Mouse (Mus musculus) adrenal gland, adult 8-10 months (tissue): ENCODE data around the gene Acox1. TPM values are rescaled to one million over a fixed set of nuclear protein-coding genes. Genes with fewer than 3 reads are reported as not detected.

Experiments used
- DNase-seq: peaks from one replicate; pipeline ENCODE4 v3.0.0; 2022
- total RNA-seq, 4 experiments: library from RNA; stranded (reverse); gene quantifications; 2 replicates each; pipeline ENCODE4 v1.2.4; 2022

Acox1 gene
- total RNA-seq, 4 experiments from 2014 or later = 158 to 197 (median 185) TPM

DNA sequence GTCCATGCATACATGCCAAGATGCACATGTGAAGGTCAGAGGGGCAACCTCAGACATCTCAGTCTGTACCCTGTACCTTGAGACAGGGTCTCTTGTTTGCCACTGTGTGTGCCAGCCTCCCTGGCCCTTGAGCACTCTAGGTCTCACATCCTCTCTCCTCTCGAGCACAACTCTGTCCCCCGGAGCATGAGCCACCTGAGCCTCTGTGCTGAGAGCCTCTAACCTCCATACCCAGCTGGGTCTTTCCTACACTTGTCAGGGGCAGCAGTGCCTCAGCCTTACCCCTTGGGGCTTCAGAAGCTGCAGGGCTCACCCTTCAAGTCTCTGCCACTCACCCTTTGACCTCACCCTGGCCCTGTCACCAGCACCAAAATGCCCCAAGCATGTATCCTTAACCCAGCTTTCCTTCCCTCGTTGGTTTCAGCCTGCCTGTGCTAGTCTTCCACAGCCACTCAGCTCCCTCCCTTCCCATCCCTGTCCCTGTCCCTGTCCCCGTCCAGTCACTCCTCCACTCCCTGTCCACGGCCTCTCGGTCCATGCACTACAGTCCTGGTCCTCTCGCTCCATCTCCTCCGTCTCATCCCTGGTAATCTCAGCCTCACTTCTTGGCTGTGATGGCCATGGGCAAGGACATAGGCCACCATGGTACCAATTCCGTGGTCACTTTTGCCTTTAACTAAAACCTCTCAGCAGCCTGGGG is 69.6 kb downstream of the Acox1 start:
- DNase-seq = no peak

DNA sequence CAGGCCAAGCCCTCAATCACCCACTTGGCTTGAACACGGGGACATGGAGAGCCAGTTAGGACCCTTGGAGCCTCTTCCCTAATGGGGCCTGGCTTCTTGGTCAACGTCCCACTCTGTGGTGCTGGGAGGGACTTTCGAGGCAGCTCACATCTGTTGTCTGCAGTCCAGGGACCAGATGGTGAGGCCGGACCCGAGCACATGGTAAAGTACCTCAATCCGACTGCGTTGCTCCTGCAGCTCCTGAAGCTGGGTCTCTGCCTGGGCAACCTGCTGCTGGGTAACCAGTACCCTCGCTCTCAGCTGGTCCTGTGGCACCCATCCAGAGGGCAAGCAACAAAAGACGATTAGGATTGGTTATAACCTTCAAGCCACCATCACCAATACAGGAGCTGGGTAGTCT is 70.9 kb downstream of the Acox1 start:
- no peak for DNase-seq

DNA sequence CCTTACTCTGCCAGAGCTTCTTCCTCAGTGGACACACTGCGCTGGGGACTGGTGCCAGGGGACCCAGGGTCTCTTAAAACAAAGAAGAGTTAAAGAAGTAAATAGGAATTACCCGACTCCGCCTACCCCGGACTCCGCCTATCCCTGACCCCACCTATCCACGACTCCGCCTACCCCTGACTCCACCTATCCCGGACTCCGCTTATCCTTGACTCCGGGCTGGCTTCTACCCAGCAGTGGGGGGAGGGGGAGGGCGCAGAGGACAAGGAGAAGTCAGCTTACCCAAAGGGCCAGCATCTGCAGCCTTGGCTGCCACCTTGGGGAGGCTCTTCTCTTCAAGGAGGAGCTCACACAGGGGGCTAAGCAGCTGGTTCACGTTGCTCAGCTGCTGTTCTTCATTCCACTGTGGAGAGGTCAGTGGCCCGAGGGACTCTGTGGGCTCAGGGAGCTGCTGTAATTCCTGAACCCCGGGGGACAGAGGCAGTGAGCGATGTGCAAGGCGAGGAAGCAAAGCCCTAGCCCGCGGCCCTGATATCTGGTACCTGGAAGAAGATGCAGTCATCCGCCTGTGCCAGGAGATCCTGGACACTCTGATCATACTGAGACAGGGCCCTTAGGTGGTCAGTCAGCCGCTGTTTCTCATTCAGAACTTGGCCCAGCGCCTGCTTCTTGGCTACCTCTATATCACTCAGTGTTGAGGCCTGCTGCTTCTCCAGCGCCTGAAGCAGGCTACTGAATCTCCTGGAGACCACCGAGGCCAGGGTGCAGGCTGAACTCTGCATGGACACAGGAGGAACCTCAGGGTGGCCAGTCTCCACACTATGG is 71.5 kb downstream of the Acox1 start, which contains the start of gene Trim47:
Gene Trim47, minus strand, starts transcription at position 55 of the 825 bp plus-strand sequence.
- DNase-seq = peak; percentile 86

DNA sequence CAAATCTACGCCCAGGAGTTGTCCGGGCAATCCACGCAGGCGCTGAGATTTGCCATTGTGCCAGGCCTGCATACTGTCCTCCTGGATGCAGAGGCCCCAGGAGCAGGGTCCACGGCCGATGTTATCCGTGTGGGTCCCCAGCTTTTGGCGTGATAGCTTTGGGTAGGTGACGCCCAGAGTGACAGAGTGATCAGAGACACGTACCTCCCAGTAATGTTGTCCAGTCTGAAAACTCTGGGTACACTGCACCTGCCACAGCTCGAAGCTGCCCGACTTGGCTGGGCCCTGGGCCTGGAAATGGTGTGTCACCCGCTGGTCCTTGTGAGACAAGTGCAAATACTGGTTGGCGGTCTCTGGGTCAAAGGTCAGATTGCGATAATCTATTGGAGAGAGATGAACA is 72.6 kb downstream of the Acox1 start:
- DNase-seq = no peak

Other genes starting within 250 kb of the Acox1 start
- 1 to 10 TPM; 3.5 to 5.1 (median 3.9) TPM for gene Itgb4, start 224.3 kb downstream of the Acox1 start, total RNA-seq
- gene Galk1, start 186.3 kb downstream of the Acox1 start, total RNA-seq = 10 to 100 TPM; 37.3 to 55.6 (median 46.4) TPM
- gene H3f3b, start 171.1 kb downstream of the Acox1 start, total RNA-seq = 100 to 1,000 TPM; 302 to 413 (median 377) TPM
- 10 to 100 TPM; 19.7 to 45.2 (median 29.6) TPM for gene Unk, start 168.7 kb downstream of the Acox1 start, total RNA-seq
- gene Unc13d, start 121.1 kb downstream of the Acox1 start, total RNA-seq = 1 to 10 TPM in 3 of 4 experiments, under 1 TPM in 1; 0.75 to 1.6 (median 1.4) TPM
- 100 to 1,000 TPM; 194 to 199 (median 196) TPM for gene Wbp2, start 112.0 kb downstream of the Acox1 start, total RNA-seq
- 10 to 100 TPM; 11.1 to 20.4 (median 16.4) TPM for gene Trim47, start 71.8 kb downstream of the Acox1 start, total RNA-seq
- 10 to 100 TPM in 3 of 4 experiments, 1 to 10 TPM in 1; 9.6 to 13.7 (median 13.1) TPM for gene Trim65, start 67.9 kb downstream of the Acox1 start, total RNA-seq
- 100 to 1,000 TPM in 3 of 4 experiments, 10 to 100 TPM in 1; 97.5 to 112 (median 107) TPM for gene Mrpl38, start 60.2 kb downstream of the Acox1 start, total RNA-seq
- gene Fbf1, start 30.9 kb downstream of the Acox1 start, total RNA-seq = 10 to 100 TPM; 47.7 to 69.4 (median 52.4) TPM
- gene Ten1, start 190 bp downstream of the Acox1 start, total RNA-seq = 10 to 100 TPM; 20.4 to 26.3 (median 23.6) TPM
- 1 to 10 TPM; 1.0 to 2.4 (median 2.1) TPM for gene Evpl, start 39.0 kb upstream of the Acox1 start, total RNA-seq
- 10 to 100 TPM; 75.4 to 88.7 (median 83.0) TPM for gene Srp68, start 75.2 kb upstream of the Acox1 start, total RNA-seq
- gene Galr2, start 81.9 kb upstream of the Acox1 start, total RNA-seq = under 1 TPM in 3 of 4 experiments, not detected in 1; 0.12 to 0.28 (median 0.13) TPM
- 10 to 100 TPM; 61.0 to 83.9 (median 72.6) TPM for gene Exoc7, start 108.2 kb upstream of the Acox1 start, total RNA-seq
- gene Foxj1, start 136.4 kb upstream of the Acox1 start, total RNA-seq = under 1 TPM in 2 of 4 experiments, not detected in 2; 0.09 to 0.21 TPM
- 10 to 100 TPM in 2 of 4 experiments, 1 to 10 TPM in 2; 4.8 to 16.9 (median 9.3) TPM for gene Rnf157, start 214.0 kb upstream of the Acox1 start, total RNA-seq
- gene Ubald2, start 235.0 kb upstream of the Acox1 start, total RNA-seq = 10 to 100 TPM; 26.1 to 36.2 (median 29.8) TPM